Mouse (Mus musculus): ENCODE measurements around the gene Zyg11b. TPM values are rescaled to one million over a fixed set of nuclear protein-coding genes. Genes with fewer than 3 reads are reported as not detected.
A peak's percentile ranks its signal among the peaks of the same experiment; 100 is the strongest.

Zyg11b gene
- polyA plus RNA-seq, 1 experiment from 2014 or later: 15.4 TPM

DNA sequence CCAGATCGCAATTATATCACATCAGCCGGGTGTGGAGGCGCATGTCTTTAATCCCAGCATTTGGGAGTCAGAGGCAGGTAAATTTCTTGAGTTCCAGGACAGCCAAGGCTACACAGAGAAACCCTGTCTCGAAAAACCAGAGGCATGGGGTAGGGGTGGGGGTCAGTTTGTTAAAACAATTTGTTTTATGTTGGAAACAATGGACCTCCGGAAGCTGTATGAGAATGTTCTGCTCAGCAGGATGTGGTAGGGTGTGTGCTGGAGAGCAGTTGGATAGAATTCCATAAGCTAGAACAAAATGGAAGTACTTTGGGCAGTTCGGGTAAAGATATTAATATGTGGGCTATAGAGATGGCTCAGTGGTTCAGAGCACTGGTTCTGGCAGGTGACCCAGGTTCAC is 34.5 kb upstream of the Zyg11b start:
- Histone ChIP-seq H3K36me3 (replicated peaks) (peaks cover 100% of the 10 kb centered on the region), H3K4me1 (peaks cover 16% of the 10 kb centered on the region), H3K27me3 (replicated peaks; ENCODE audit: low read depth, poor library complexity, severe bottlenecking) (no peaks in the 10 kb centered on the region), H3K9me3 (no peaks in the 10 kb centered on the region), H3K27ac (replicated peaks) (no peak overlapping the region), H3K4me3 (no peak overlapping the region)
- DNase-seq (ENCODE audit: low spot score): no peak
- 92% methylated on average over 6 of the region's 6 CpGs for WGBS

DNA sequence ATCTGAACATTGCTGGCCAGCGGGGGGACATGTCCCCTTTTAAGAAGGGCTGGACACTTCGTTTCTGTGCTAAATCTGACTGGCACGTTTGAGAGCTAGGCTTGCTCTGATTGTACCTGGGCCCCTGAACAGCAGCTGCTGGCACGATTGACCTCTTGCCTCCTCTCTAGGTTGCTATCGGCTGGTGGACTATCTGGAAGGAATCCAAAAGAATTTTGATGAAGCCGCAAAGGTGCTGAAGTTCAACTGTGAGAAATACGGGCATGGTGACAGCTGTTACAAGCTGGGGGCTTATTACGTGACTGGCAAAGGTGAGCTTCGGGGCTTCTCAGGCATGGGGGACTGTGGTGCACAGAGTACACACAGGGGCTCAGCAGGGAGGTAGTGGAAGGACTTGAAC is 31.1 kb upstream of the Zyg11b start:
- 93% methylated on average over 9 of the region's 9 CpGs for WGBS
- no peak for DNase-seq (ENCODE audit: low spot score)
- peaks cover 77% of the 10 kb centered on the region for H3K36me3 ChIP-seq (replicated peaks)

DNA sequence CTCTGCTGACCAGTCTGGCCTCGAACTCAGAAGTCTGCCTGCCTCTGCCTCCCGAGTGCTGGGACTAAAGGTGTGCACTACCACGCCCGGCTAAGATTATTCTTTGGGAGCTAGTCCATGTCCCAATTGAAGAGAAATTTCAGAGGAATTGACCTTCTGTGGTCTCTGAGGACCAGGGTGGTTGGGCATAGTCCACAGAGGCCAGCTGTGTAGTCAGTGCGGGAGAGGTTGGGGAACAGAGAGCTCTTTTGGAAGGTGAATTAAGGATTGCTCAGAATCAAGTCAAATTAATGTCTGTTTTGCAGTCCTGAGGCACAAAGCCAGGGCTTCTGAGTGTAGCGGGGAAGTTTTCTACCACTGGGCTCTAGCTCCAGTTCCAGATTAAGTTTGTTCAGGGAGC is 28.9 kb upstream of the Zyg11b start:
- no peak overlapping the region for H3K4me3 ChIP-seq
- H3K9me3 ChIP-seq: no peaks in the 10 kb centered on the region
- DNase-seq (ENCODE audit: low spot score): no peak
- 94% methylated on average over 6 of the region's 6 CpGs for WGBS
- H3K4me1 ChIP-seq: peaks cover 12% of the 10 kb centered on the region
- peaks cover 55% of the 10 kb centered on the region for H3K36me3 ChIP-seq (replicated peaks)
- no peaks in the 10 kb centered on the region for H3K27me3 ChIP-seq (replicated peaks; ENCODE audit: low read depth, poor library complexity, severe bottlenecking)
- H3K27ac ChIP-seq (replicated peaks): no peak overlapping the region

More for the DNA sequence above, 31.1 kb upstream of the Zyg11b start:
- no peak overlapping the region for H3K27ac ChIP-seq (replicated peaks)
- peaks cover 12% of the 10 kb centered on the region for H3K4me1 ChIP-seq
- no peak overlapping the region for H3K4me3 ChIP-seq
- H3K27me3 ChIP-seq (replicated peaks; ENCODE audit: low read depth, poor library complexity, severe bottlenecking): no peaks in the 10 kb centered on the region
- no peaks in the 10 kb centered on the region for H3K9me3 ChIP-seq

DNA sequence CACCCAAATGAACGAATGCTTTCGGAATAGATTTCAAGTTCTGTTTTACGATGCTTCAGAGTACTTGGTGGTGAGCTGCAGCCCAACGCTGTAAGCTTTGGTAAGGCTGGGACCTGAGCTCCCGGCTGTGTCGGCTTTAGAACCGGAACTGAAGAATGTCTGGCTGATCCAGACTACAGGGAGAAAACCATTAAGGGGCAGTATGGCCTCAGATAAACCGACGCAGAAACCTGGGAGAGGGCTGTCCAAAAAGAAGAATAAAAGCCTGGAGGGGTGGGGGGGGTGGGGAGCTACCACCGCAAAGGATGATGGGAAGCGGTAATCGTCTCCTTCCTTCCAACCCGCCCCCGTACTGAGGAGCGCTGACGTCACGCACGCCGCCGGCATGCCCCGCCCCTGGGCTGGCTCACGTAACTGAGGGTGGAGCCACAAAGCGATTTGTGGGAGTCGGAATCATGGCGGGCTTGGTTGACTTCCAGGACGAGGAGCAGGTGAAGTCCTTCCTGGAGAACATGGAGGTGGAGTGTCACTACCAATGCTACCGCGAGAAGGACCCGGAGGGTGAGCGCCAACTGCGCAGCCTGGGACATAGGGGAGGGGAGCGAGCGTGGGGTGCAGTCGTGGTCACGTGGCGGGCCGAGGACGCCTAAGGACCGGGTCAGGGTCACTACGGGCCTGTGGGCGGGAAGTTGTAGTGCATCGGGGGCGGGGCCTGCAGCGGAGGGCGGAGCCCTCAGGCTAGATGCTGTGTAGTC is 27.0 kb upstream of the Zyg11b start, which contains the start of gene Coa7:
Gene Coa7, plus strand, starts transcription at position 411 of the 755 bp plus-strand sequence.
- 2% methylated on average over 45 of the region's 45 CpGs for WGBS
- no peaks in the 10 kb centered on the region for H3K9me3 ChIP-seq
- H3K36me3 ChIP-seq (replicated peaks): peaks cover 36% of the 10 kb centered on the region
- peak within 1 kb of the TSS; percentile 86 for H3K27ac ChIP-seq (replicated peaks)
- peak; percentile 98 for DNase-seq (ENCODE audit: low spot score)
- peaks cover 12% of the 10 kb centered on the region for H3K4me1 ChIP-seq
- peak within 1 kb of the TSS; percentile 70 for H3K4me3 ChIP-seq
- no peaks in the 10 kb centered on the region for H3K27me3 ChIP-seq (replicated peaks; ENCODE audit: low read depth, poor library complexity, severe bottlenecking)

DNA sequence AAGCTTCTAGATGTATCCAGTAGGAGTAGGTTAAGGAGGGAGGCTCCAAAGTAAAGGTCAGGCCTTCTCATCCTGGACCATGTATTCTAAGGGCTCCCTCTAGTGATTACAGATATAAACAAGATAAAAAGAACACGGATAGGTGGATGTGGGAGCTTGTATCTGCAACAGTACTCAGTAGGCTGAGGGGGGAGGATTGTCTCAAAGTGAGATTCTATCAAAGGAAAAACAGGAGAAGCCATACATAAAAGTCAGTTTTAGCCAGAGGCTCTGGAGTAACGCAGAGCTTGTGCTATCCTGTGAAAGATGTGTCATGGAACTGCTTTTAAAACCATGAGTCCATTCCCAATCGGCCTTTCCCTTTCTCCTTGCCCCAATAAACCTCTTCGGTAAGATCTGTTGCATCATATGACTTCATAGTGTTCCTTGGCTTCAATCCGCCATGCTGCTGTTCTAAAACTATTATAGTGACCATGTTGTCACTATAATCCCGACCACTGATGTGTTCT is 26.2 kb upstream of the Zyg11b start:
- H3K27me3 ChIP-seq (replicated peaks; ENCODE audit: low read depth, poor library complexity, severe bottlenecking): no peaks in the 10 kb centered on the region
- peaks cover 28% of the 10 kb centered on the region for H3K36me3 ChIP-seq (replicated peaks)
- 43% methylated on average over 6 of the region's 6 CpGs for WGBS
- H3K4me1 ChIP-seq: peaks cover 12% of the 10 kb centered on the region
- no peak for DNase-seq (ENCODE audit: low spot score)
- peak overlapping the region; percentile 70 for H3K4me3 ChIP-seq
- H3K27ac ChIP-seq (replicated peaks): peak overlapping the region; percentile 86
- no peaks in the 10 kb centered on the region for H3K9me3 ChIP-seq

DNA sequence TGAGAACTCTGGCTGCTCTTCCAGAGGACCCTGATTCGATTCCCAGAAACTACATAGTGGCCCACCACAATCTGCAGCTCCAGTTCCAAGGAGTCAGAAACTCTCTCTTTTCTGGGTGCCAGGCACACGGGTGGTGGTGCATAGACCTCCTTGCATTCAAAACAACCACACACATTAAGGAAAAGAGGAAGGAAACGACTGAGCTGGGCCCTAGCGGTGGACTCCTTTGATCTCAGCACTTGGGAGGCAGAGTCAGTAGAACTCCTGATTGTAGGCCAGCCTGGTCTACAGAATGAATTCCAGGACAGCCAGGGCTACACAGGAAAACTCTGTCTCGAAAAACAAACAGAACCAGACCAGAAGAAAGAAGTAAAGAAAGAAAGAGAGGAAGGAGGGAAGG is 22.7 kb upstream of the Zyg11b start:
- Histone ChIP-seq H3K9me3 (no peaks in the 10 kb centered on the region), H3K4me3 (no peak overlapping the region), H3K27me3 (replicated peaks; ENCODE audit: low read depth, poor library complexity, severe bottlenecking) (no peaks in the 10 kb centered on the region), H3K36me3 (replicated peaks) (no peaks in the 10 kb centered on the region), H3K4me1 (peaks cover 10% of the 10 kb centered on the region), H3K27ac (replicated peaks) (no peak overlapping the region)
- no peak for DNase-seq (ENCODE audit: low spot score)
- WGBS: 72% methylated on average over 5 of the region's 5 CpGs

DNA sequence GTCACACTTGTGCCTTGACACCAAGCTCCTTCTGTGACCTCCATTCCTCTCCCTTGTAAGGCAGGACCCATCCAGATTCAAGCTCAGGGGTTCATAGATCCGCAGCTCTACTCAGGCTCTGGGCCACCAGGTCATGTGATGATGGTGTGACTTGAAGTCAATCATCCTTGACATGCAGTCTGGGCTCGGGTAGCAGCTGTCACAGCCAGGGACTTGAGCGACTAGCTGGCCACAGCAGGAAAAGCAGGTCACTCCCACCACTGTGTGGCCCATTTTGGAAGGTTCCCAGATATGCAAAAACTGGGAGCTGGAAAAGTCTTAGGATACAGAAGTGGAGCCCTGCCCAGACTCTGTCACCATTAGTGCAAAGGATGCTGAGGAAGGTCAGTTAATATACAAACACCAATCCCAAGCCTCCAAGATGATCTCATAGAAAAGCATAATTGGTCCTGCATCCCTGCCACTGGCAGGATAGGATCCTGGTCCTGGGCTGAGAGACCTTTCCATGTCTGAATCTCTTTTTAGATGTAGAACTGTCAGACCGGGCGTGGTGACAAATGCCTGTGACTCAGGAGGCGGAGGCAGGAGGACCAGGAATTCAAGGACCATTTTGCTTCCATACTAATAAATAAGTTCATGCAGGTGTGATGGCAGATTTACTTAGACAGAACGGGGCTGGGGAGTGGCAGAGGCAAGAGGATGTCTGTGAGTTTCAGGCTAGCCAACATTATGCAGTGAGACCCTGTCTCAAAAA is 19.9 kb upstream of the Zyg11b start:
- Histone ChIP-seq H3K27ac (replicated peaks) (no peak overlapping the region), H3K4me3 (no peak overlapping the region), H3K4me1 (no peaks in the 10 kb centered on the region), H3K36me3 (replicated peaks) (no peaks in the 10 kb centered on the region), H3K9me3 (no peaks in the 10 kb centered on the region), H3K27me3 (replicated peaks; ENCODE audit: low read depth, poor library complexity, severe bottlenecking) (no peaks in the 10 kb centered on the region)
- DNase-seq (ENCODE audit: low spot score): no peak
- WGBS: 81% methylated on average over 7 of the region's 7 CpGs

DNA sequence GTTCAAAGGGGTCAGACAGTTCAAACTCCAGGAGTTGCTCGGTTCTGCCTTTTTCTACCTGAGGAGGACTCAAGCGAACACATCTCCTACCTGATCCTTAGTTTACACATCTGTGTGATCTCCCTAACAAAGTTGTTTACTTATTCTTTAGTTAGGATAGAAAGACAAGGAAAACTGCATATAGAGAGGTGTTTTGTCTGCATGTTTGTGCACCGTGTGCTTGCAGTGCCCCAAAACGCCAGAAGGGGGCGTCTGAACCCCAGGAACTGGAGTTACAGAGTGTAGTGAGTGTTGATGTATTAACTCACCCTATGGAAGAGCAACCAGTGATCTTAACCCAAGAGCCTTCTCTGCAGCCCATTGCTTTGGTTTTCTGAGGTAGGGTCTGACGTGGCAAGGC is 18.9 kb upstream of the Zyg11b start:
- no peak overlapping the region for H3K4me3 ChIP-seq
- no peaks in the 10 kb centered on the region for H3K36me3 ChIP-seq (replicated peaks)
- no peak overlapping the region for H3K27ac ChIP-seq (replicated peaks)
- no peaks in the 10 kb centered on the region for H3K27me3 ChIP-seq (replicated peaks; ENCODE audit: low read depth, poor library complexity, severe bottlenecking)
- no peaks in the 10 kb centered on the region for H3K4me1 ChIP-seq
- 73% methylated on average over 6 of the region's 6 CpGs for WGBS
- peak; percentile 30 for DNase-seq (ENCODE audit: low spot score)
- H3K9me3 ChIP-seq: no peaks in the 10 kb centered on the region

DNA sequence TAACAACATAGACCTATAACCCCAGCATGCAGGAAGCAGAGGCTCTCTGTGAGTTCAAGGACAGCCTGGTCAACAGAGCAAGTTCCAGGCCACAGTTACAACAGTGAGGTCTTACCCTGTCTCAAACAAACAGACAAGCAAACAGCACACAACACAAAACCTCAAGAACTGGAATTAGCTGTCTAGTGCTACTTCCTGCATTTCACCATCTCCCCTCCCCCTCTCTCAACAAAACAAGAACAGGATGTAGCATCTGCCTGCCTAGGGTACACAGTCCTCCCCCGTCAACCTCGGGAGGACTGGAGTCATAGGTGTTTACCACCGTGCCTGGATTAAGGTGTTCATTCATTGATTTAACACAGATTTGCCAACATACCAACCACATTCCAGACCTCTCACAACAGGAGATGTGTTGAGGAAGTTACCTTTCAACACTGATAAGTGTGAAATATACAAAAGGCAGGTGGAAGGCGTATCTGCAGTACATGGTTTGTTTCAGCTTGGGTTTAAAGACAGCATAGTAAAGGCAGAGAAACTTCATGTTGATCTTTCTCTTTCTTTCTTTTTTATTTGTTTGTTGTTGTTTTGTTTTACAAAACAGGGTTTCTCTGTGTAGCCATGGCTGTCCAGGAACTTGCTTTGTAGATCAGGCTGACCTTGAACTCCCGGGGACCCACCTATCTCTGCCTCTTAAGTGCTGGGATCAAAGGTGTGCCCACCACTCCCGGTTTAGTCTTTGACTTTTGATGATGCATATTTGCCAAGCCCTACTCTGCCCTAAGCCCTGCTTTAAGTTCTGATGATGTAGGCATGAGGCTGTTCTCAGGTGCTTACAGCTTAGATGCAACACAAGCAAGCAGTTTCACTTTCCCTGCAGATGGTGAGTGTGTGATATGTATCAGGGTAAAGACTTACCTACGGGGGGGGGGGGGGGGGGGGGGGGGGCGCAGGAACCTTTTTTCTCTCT is 18.0 kb upstream of the Zyg11b start:
- no peak overlapping the region for H3K4me3 ChIP-seq
- no peak overlapping the region for H3K27ac ChIP-seq (replicated peaks)
- no peaks in the 10 kb centered on the region for H3K36me3 ChIP-seq (replicated peaks)
- WGBS: 68% methylated on average over 8 of the region's 8 CpGs
- H3K9me3 ChIP-seq: no peaks in the 10 kb centered on the region
- H3K4me1 ChIP-seq: no peaks in the 10 kb centered on the region
- no peak for DNase-seq (ENCODE audit: low spot score)
- no peaks in the 10 kb centered on the region for H3K27me3 ChIP-seq (replicated peaks; ENCODE audit: low read depth, poor library complexity, severe bottlenecking)

DNA sequence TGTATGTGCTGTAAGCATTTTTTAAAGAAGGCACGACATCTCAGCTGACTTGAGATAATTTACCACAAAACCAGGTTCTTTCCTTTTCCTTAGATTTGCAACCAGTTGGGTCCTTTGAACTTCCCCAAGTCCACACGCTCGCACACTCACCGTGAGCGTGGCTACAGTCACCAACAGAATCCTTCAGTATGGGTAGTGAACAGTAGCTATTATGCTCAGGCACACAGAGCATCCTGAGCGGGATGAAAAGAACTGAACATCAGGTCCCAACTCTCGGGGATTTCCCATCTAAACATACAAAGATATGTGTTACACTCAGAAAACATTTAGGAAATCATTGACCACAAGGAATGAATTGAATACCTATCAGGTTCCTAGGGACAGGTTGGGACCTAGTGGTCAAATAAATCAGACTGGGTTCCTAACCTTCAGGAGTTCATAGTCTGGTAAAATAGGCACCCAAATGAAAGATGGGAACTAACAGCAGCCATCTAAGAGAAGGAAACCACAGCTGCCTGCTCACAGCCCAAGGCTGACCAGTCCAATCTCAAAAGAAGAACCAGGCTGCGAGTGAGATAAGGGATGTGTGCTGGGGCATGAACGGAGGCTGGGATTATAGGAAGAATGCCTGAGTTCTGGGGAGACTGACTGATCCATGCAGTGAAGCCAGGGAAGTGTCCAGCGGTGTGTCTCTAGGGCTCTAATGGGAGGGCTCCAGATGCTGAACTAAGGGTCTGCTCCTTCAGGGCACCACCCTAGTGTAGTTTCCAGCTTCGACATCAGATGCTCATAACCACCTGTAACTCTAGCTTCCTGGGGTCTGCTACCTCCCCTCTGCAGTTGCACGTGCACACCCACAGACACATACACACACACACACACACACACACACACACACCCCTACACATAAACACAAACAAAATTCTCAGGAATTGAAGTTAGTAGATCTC is 17.0 kb upstream of the Zyg11b start:
- no peak for DNase-seq (ENCODE audit: low spot score)
- WGBS: 84% methylated on average over 12 of the region's 12 CpGs
- Histone ChIP-seq H3K27ac (replicated peaks) (no peak overlapping the region), H3K4me1 (no peaks in the 10 kb centered on the region), H3K27me3 (replicated peaks; ENCODE audit: low read depth, poor library complexity, severe bottlenecking) (no peaks in the 10 kb centered on the region), H3K4me3 (no peak overlapping the region), H3K9me3 (no peaks in the 10 kb centered on the region), H3K36me3 (replicated peaks) (no peaks in the 10 kb centered on the region)

DNA sequence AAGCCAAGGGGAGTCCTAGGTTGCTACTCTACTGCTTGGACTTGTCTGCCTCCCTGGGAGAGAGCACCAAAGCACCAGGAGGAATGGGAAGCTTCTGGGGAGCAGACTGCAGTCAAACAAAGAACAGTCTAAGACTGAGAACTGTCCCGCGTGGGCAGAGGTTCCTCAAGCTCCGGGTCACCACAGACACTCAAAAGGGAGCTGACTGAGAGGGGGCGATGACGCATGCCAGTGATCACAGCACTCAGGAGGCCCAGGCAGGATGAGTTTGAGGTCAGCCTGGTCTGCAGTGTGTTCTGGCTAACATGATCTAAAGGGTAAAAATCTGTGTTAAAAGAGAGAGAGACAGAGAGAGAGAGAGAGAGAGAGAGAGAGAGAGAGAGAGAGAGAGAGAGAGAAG is 13.1 kb upstream of the Zyg11b start:
- H3K4me1 ChIP-seq: no peaks in the 10 kb centered on the region
- no peaks in the 10 kb centered on the region for H3K9me3 ChIP-seq
- WGBS: 63% methylated on average over 5 of the region's 5 CpGs
- H3K27ac ChIP-seq (replicated peaks): no peak overlapping the region
- H3K27me3 ChIP-seq (replicated peaks; ENCODE audit: low read depth, poor library complexity, severe bottlenecking): no peaks in the 10 kb centered on the region
- H3K4me3 ChIP-seq: no peak overlapping the region
- DNase-seq (ENCODE audit: low spot score): no peak
- no peaks in the 10 kb centered on the region for H3K36me3 ChIP-seq (replicated peaks)

Data from embryonic facial prominence, embryonic 10.5 days (tissue).